Mouse (Mus musculus): ENCODE measurements around the gene Prickle3. TPM values are rescaled to one million over a fixed set of nuclear protein-coding genes. Genes with fewer than 3 reads are reported as not detected.
"Not testable (repeated sequence)": the region's sequence is repeated elsewhere in the genome, so short reads cannot be mapped to it uniquely, and the experiment has no call there.

Gene Prickle3
- polyA plus RNA-seq, 1 experiment from 2014 or later = 2.3 TPM

GRCm38 (mm10) chrX:7714135-7714899 is 57.3 kb downstream of the Prickle3 start, which contains the start of gene Wdr45:
Wdr45 (plus strand) TSS chrX:7714333.
- 0 out of 2 replicates have a peak within 1 kb of the TSS, but pooled peaks have one; percentile 31 for H3K9ac ChIP-seq (ENCODE audit: low read depth, low read length)
- not testable (repeated sequence) for H3K36me3 ChIP-seq (ENCODE audit: control insufficient read depth, insufficient read depth); H3K9me3 ChIP-seq (replicated peaks; ENCODE audit: control insufficient read depth, low read length); H3K27ac ChIP-seq (ENCODE audit: low read length); H3K27me3 ChIP-seq (ENCODE audit: control insufficient read depth, insufficient read depth, low read depth, low read length); H3K4me1 ChIP-seq (ENCODE audit: control insufficient read depth, low read depth, low read length)
- ATAC-seq (ENCODE audit: low read depth) = peak; percentile 94
- H3K4me3 ChIP-seq (ENCODE audit: low read depth, low read length) = peak within 1 kb of the TSS; percentile 51
- 14% methylated on average over 34 of the region's 60 CpGs for WGBS (ENCODE audit: insufficient replicate concordance)
- peak within 1 kb of the TSS; percentile 64 for H3K4me2 ChIP-seq (ENCODE audit: low read depth, low read length)

GRCm38 (mm10) chrX:7716058-7716457 is 59.0 kb downstream of the Prickle3 start:
- H3K27ac ChIP-seq (ENCODE audit: low read length); H3K9me3 ChIP-seq (replicated peaks; ENCODE audit: control insufficient read depth, low read length); H3K4me1 ChIP-seq (ENCODE audit: control insufficient read depth, low read depth, low read length); ATAC-seq (ENCODE audit: low read depth); H3K36me3 ChIP-seq (ENCODE audit: control insufficient read depth, insufficient read depth); H3K4me2 ChIP-seq (ENCODE audit: low read depth, low read length); H3K27me3 ChIP-seq (ENCODE audit: control insufficient read depth, insufficient read depth, low read depth, low read length); H3K4me3 ChIP-seq (ENCODE audit: low read depth, low read length); H3K9ac ChIP-seq (ENCODE audit: low read depth, low read length): not testable (repeated sequence)
- WGBS (ENCODE audit: insufficient replicate concordance) = 35% methylated on average over 1 of the region's 1 CpGs

Other genes starting within 250 kb of the Prickle3 start
- 0.09 TPM in 1 of 2 replicates, not detected in the other for gene Foxp3, start 83.6 kb upstream of the Prickle3 start, polyA plus RNA-seq (2015; fragmentation: Nextera tagmentation; extraction: Ambion mirVana)
- gene Ppp1r3f, start 83.0 kb upstream of the Prickle3 start, polyA plus RNA-seq (2015; fragmentation: Nextera tagmentation; extraction: Ambion mirVana) = 0.21 and 0.24 TPM in 2 replicates
- 17.3 and 17.6 TPM in 2 replicates for gene Ccdc22, start 51.7 kb upstream of the Prickle3 start, polyA plus RNA-seq (2015; fragmentation: Nextera tagmentation; extraction: Ambion mirVana)
- gene Cacna1f, start 50.2 kb upstream of the Prickle3 start, polyA plus RNA-seq (2015; fragmentation: Nextera tagmentation; extraction: Ambion mirVana) = 0.04 and 0.06 TPM in 2 replicates
- gene Syp, start 18.8 kb upstream of the Prickle3 start, polyA plus RNA-seq (2015; fragmentation: Nextera tagmentation; extraction: Ambion mirVana) = 0.25 and 0.32 TPM in 2 replicates
- gene Plp2, start 14.1 kb downstream of the Prickle3 start, polyA plus RNA-seq (2015; fragmentation: Nextera tagmentation; extraction: Ambion mirVana) = 24.8 and 29.2 TPM in 2 replicates
- 0.12 TPM in 1 of 2 replicates, not detected in the other for gene Magix, start 24.0 kb downstream of the Prickle3 start, polyA plus RNA-seq (2015; fragmentation: Nextera tagmentation; extraction: Ambion mirVana)
- 13.4 and 14.0 TPM in 2 replicates for gene Gpkow, start 39.9 kb downstream of the Prickle3 start, polyA plus RNA-seq (2015; fragmentation: Nextera tagmentation; extraction: Ambion mirVana)
- 19.9 and 21.8 TPM in 2 replicates for gene Wdr45, start 57.1 kb downstream of the Prickle3 start, polyA plus RNA-seq (2015; fragmentation: Nextera tagmentation; extraction: Ambion mirVana)
- gene Gm45208, start 65.0 kb downstream of the Prickle3 start, polyA plus RNA-seq (2015; fragmentation: Nextera tagmentation; extraction: Ambion mirVana) = 0.27 and 0.51 TPM in 2 replicates
- gene Praf2, start 71.2 kb downstream of the Prickle3 start, polyA plus RNA-seq (2015; fragmentation: Nextera tagmentation; extraction: Ambion mirVana) = 5.2 and 6.0 TPM in 2 replicates
- 1.6 and 1.9 TPM in 2 replicates for gene Ccdc120, start 93.6 kb downstream of the Prickle3 start, polyA plus RNA-seq (2015; fragmentation: Nextera tagmentation; extraction: Ambion mirVana)
- gene Tfe3, start 105.3 kb downstream of the Prickle3 start, polyA plus RNA-seq (2015; fragmentation: Nextera tagmentation; extraction: Ambion mirVana) = 9.5 and 11.4 TPM in 2 replicates
- 27.7 and 28.9 TPM in 2 replicates for gene Gripap1, start 132.5 kb downstream of the Prickle3 start, polyA plus RNA-seq (2015; fragmentation: Nextera tagmentation; extraction: Ambion mirVana)
- 0.19 TPM in 2 replicates for gene Kcnd1, start 165.0 kb downstream of the Prickle3 start, polyA plus RNA-seq (2015; fragmentation: Nextera tagmentation; extraction: Ambion mirVana)
- 32.9 and 42.5 TPM in 2 replicates for gene Otud5, start 184.1 kb downstream of the Prickle3 start, polyA plus RNA-seq (2015; fragmentation: Nextera tagmentation; extraction: Ambion mirVana)
- 3.1 and 3.5 TPM in 2 replicates for gene Pim2, start 221.0 kb downstream of the Prickle3 start, polyA plus RNA-seq (2015; fragmentation: Nextera tagmentation; extraction: Ambion mirVana)
- gene Slc35a2, start 226.8 kb downstream of the Prickle3 start, polyA plus RNA-seq (2015; fragmentation: Nextera tagmentation; extraction: Ambion mirVana) = 13.5 and 14.2 TPM in 2 replicates
- 36.8 and 38.6 TPM in 2 replicates for gene Pqbp1, start 242.0 kb downstream of the Prickle3 start, polyA plus RNA-seq (2015; fragmentation: Nextera tagmentation; extraction: Ambion mirVana)
- gene Timm17b, start 242.1 kb downstream of the Prickle3 start, polyA plus RNA-seq (2015; fragmentation: Nextera tagmentation; extraction: Ambion mirVana) = 90.8 and 94.9 TPM in 2 replicates

All from liver, embryonic 16.5 days (tissue).